Mouse (Mus musculus) heart, embryonic 10.5 days (tissue): ENCODE results near the gene Gm3696. TPM values are rescaled to one million over a fixed set of nuclear protein-coding genes. Genes with fewer than 3 reads are reported as not detected.
"Not testable (repeated sequence)": the region's sequence is repeated elsewhere in the genome, so short reads cannot be mapped to it uniquely, and the experiment has no call there.

Experiments
- DNase-seq: peaks from one replicate; pipeline ENCODE4 v3.0.0-alpha.2; 2017; ENCODE audit warnings: low spot score
- H3K27ac ChIP-seq: fragments of 300-500 bp; sonication (generic); 2 replicates; pipeline ENCODE4 v1.5.1; 2016; ENCODE audit warnings: mild to moderate bottlenecking
- H3K27me3 ChIP-seq: fragments of 300-500 bp; sonication (generic); 2 replicates; pipeline ENCODE4 v1.6.1; 2016; ENCODE audit warnings: mild to moderate bottlenecking; ENCODE audit not compliant: poor library complexity, insufficient read depth, severe bottlenecking
- H3K36me3 ChIP-seq: fragments of 300-500 bp; sonication (generic); 2 replicates; pipeline ENCODE4 v1.6.1; 2016; ENCODE audit warnings: mild to moderate bottlenecking, moderate library complexity
- H3K4me1 ChIP-seq: fragments of 300-500 bp; sonication (generic); 2 replicates; pipeline ENCODE4 v1.6.1; 2016; ENCODE audit warnings: mild to moderate bottlenecking
- H3K4me3 ChIP-seq: fragments of 300-500 bp; sonication (generic); 2 replicates; pipeline ENCODE4 v1.5.1; 2016; ENCODE audit warnings: mild to moderate bottlenecking, moderate library complexity
- H3K9me3 ChIP-seq: fragments of 300-500 bp; sonication (generic); 2 replicates; pipeline ENCODE4 v1.6.1; 2016; ENCODE audit warnings: mild to moderate bottlenecking, moderate library complexity
- WGBS: fragments of 180-500 bp; shearing (Covaris S2); methylation state at CpG from one replicate; pipeline ENCODE4 v1.1.7; 2016; 5-methylcytosine and 5-hydroxymethylcytosine counted together
- polyA plus RNA-seq: library from polyadenylated mRNA; unstranded; fragments of >200 nt; fragmentation: Nextera tagmentation; extraction: Ambion mirVana; gene quantifications from 2 replicates; pipeline ENCODE4 v1.2.1, GENCODE M21; 2016

The Gm3696 gene
- polyA plus RNA-seq: 0.72 and 1.3 TPM in 2 replicates

- DNase-seq, H3K27ac ChIP-seq, H3K4me3 ChIP-seq, H3K9me3 ChIP-seq, H3K4me1 ChIP-seq, H3K27me3 ChIP-seq, H3K36me3 ChIP-seq: not testable (repeated sequence)
- 74% methylated on average over 1 of the region's 3 CpGs for WGBS
Measured at GRCm38 (mm10) chr14:7100521-7100920, at the start of gene Gm3696. Gene Gm3696, minus strand, starts transcription at chr14:7100621.

GRCm38 (mm10) chr14:7125312-7125711 lies 24.9 kb upstream of the Gm3696 start, which contains the start of gene Gm6676:
Gene Gm6676, minus strand, starts transcription at chr14:7125412.
- not testable (repeated sequence) for H3K9me3 ChIP-seq, H3K27ac ChIP-seq, H3K36me3 ChIP-seq, H3K27me3 ChIP-seq, H3K4me1 ChIP-seq, DNase-seq, H3K4me3 ChIP-seq
- WGBS: no CpG with 5 or more reads among the region's 2 CpGs

GRCm38 (mm10) chr14:7105124-7105802 lies 4.8 kb upstream of the Gm3696 start:
- H3K27me3 ChIP-seq, H3K9me3 ChIP-seq, H3K4me1 ChIP-seq, H3K36me3 ChIP-seq: not testable (repeated sequence)
- Histone ChIP-seq H3K4me3 (peak overlapping the region; percentile 62), H3K27ac (peak overlapping the region; percentile 91)
- peak; percentile 73 for DNase-seq
- WGBS: 0% methylated on average over 7 of the region's 54 CpGs

GRCm38 (mm10) chr14:7044870-7045269 lies 55.6 kb downstream of the Gm3696 start, which contains the start of gene Gm3685:
Gene Gm3685, minus strand, starts transcription at chr14:7044970.
- H3K4me3 ChIP-seq, H3K27me3 ChIP-seq, DNase-seq, H3K4me1 ChIP-seq, H3K27ac ChIP-seq, H3K36me3 ChIP-seq, H3K9me3 ChIP-seq: not testable (repeated sequence)
- WGBS: no CpG with 5 or more reads among the region's 2 CpGs

Other genes starting within 250 kb of the Gm3696 start
- gene Gm3667, start 210.7 kb downstream of the Gm3696 start, polyA plus RNA-seq: 1.6 TPM in 2 replicates
- not detected in 2 replicates for gene Gm6356, start 126.8 kb downstream of the Gm3696 start, polyA plus RNA-seq
- 0.30 and 0.45 TPM in 2 replicates for gene Gm10406, start 73.2 kb downstream of the Gm3696 start, polyA plus RNA-seq
- gene Gm3685, start 55.7 kb downstream of the Gm3696 start, polyA plus RNA-seq: not detected in 2 replicates
- gene Gm6676, start 24.8 kb upstream of the Gm3696 start, polyA plus RNA-seq: not detected in 2 replicates
- gene Gm3512, start 73.9 kb upstream of the Gm3696 start, polyA plus RNA-seq: 4.3 and 4.4 TPM in 2 replicates
- not detected in 2 replicates for gene Gm16434, start 93.9 kb upstream of the Gm3696 start, polyA plus RNA-seq
- not detected in 2 replicates for gene Gm3727, start 164.1 kb upstream of the Gm3696 start, polyA plus RNA-seq
- 2.1 and 2.6 TPM in 2 replicates for gene Gm3739, start 214.4 kb upstream of the Gm3696 start, polyA plus RNA-seq
- not detected in 2 replicates for gene Gm5797, start 231.8 kb upstream of the Gm3696 start, polyA plus RNA-seq